Mouse (Mus musculus) kidney, postnatal 0 days (tissue): ENCODE data around the gene Creld1. TPM values are rescaled to one million over a fixed set of nuclear protein-coding genes. Genes with fewer than 3 reads are reported as not detected.
A peak's percentile ranks its signal among the peaks of the same experiment; 100 is the strongest.

Experiments used
- ATAC-seq: fragments of 200-750 bp; cut with Nextera tagmentation; replicated peaks from 2 replicates; pipeline ENCODE4 v1.8.0; 2017; ENCODE audit warnings: low read depth, moderate number of reproducible peaks, moderate TSS enrichment, moderate library complexity; ENCODE audit not compliant: low FRiP score
- DNase-seq: peaks from one replicate; pipeline ENCODE4 v3.0.0-alpha.2; 2016; ENCODE audit warnings: low spot score
- H3K27ac ChIP-seq: fragments of 300-500 bp; sonication (generic); 2 replicates; pipeline ENCODE4 v1.5.1; 2014; ENCODE audit warnings: mild to moderate bottlenecking
- H3K27me3 ChIP-seq: fragments of 300-500 bp; sonication (generic); 2 replicates; pipeline ENCODE4 v1.6.1; 2014; ENCODE audit warnings: low read length, mixed read lengths; ENCODE audit not compliant: insufficient read depth
- H3K36me3 ChIP-seq: fragments of 300-500 bp; sonication (generic); 2 replicates; pipeline ENCODE4 v1.6.1; 2014; ENCODE audit warnings: low read length, mixed read lengths; ENCODE audit not compliant: insufficient read depth
- H3K4me1 ChIP-seq: fragments of 300-500 bp; sonication (generic); replicated peaks from 2 replicates; pipeline ENCODE4 v1.6.1; 2014; ENCODE audit warnings: antibody characterized with exemption, low read length, mixed read lengths; ENCODE audit not compliant: insufficient read depth
- H3K4me2 ChIP-seq: fragments of 300-500 bp; sonication (generic); 2 replicates; pipeline ENCODE4 v1.6.1; 2014; ENCODE audit warnings: mild to moderate bottlenecking, low read length, moderate library complexity, mixed read lengths
- H3K4me3 ChIP-seq: fragments of 300-500 bp; sonication (generic); replicated peaks from 2 replicates; pipeline ENCODE4 v1.5.1; 2014; ENCODE audit warnings: low read depth, low read length
- H3K9ac ChIP-seq: fragments of 300-500 bp; sonication (generic); 2 replicates; pipeline ENCODE4 v1.6.1; 2014; ENCODE audit warnings: low read depth, low read length
- H3K9me3 ChIP-seq: fragments of 300-500 bp; sonication (generic); replicated peaks from 2 replicates; pipeline ENCODE4 v1.6.1; 2016; ENCODE audit warnings: low read length, inconsistent platforms, mixed read lengths
- CTCF ChIP-seq: IDR thresholded peaks from 2 replicates; pipeline ENCODE4 v1.5.1; 2016; ENCODE audit warnings: antibody characterized with exemption, low read depth, mild to moderate bottlenecking, moderate library complexity
- WGBS: fragments of 180-500 bp; shearing (Covaris S2); extraction: QIAGEN DNeasy Blood & Tissue Kit; methylation state at CpG from one replicate; pipeline ENCODE4 v1.1.7; 2014; 5-methylcytosine and 5-hydroxymethylcytosine counted together
- polyA plus RNA-seq: library from polyadenylated mRNA; unstranded; fragments of >200 nt; fragmentation: Nextera tagmentation; extraction: Ambion mirVana; gene quantifications from 2 replicates; pipeline ENCODE4 v1.2.1, GENCODE M21; 2015

Creld1 gene
- polyA plus RNA-seq, 1 experiment from 2014 or later = 25.7 TPM

DNA sequence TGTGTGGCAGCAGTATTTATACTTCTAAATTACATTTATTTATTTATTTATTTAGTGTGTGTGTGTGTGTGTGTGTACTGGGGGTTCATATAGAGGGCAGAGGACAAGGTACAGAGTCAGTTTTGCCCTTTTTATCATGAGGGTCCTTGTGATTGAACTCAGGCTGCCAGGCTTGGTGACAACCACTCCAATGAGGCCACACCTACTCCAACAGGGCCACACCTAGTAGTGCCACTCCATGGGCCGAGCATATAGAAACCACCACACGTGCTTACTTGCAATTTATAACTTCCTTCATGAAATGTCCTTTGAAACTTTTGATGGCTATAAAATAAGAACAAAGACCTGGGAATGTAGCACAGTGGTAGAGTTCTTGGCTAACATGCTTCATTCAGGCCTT, 9.9 kb upstream of the Creld1 start:
- Histone ChIP-seq H3K9ac (no peak overlapping the region), H3K36me3 (no peaks in the 10 kb centered on the region), H3K4me2 (no peak overlapping the region), H3K27ac (no peak overlapping the region), H3K4me3 (no peak overlapping the region), H3K27me3 (no peaks in the 10 kb centered on the region), H3K4me1 (peaks cover 26% of the 10 kb centered on the region; the same call in 1 of the 2 replicates), H3K9me3 (no peaks in the 10 kb centered on the region)
- no peak for TF ChIP-seq CTCF
- no peak for DNase-seq
- no peak for ATAC-seq
- 56% methylated on average over 2 of the region's 2 CpGs for WGBS

DNA sequence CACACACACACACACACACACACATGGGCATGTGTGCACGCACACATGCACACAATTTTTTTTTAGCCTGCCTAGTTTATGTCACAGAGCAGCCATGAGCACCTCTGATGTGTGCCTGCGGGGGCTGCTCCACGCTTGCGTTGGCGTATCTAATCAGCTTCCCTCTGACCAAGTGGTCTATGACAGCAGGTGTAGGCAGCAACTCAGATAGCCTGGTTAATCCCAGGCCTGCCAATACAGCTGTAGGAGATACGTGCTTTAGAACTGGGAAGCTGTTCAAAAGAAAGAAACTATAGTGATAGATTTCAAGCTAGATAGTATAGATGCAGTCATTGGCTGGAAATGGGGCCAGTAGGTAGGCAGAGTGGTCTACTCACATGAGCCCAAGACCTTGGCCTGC, 9.4 kb upstream of the Creld1 start:
- no peak overlapping the region for H3K9ac ChIP-seq
- TF ChIP-seq CTCF = no peak
- H3K9me3 ChIP-seq = no peaks in the 10 kb centered on the region
- 92% methylated on average over 6 of the region's 6 CpGs for WGBS
- no peaks in the 10 kb centered on the region for H3K27me3 ChIP-seq
- no peak overlapping the region for H3K4me2 ChIP-seq
- no peak overlapping the region for H3K4me3 ChIP-seq
- no peaks in the 10 kb centered on the region for H3K36me3 ChIP-seq
- H3K4me1 ChIP-seq = peaks cover 25% of the 10 kb centered on the region; the same call in 1 of the 2 replicates
- H3K27ac ChIP-seq = no peak overlapping the region
- ATAC-seq (no peak), DNase-seq (no peak)

DNA sequence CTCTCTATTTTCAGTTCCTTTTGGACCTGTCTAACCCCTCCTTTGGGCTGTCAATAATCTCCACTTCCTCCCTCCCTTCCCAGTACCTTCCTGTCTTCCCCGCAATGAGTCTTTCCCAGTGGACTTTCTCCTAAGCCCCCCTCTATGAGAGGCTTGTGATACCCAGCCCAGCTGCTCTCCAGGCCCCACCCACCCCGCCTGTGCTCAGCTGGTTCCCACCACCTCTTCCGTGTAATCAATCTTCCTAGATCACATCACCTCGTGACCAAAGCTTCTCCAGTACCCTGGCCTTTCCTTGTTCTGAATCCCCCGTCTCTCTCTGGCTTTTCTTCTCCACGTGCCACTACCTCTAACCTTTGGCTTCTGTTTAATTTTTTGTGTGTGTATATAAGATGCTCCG, 5.7 kb upstream of the Creld1 start:
- H3K4me3 ChIP-seq = no peak overlapping the region
- DNase-seq (no peak), ATAC-seq (no peak)
- no peaks in the 10 kb centered on the region for H3K27me3 ChIP-seq
- TF ChIP-seq CTCF = no peak
- peaks cover 9% of the 10 kb centered on the region; the same call in 1 of the 2 replicates for H3K4me1 ChIP-seq
- WGBS = 30% methylated on average over 7 of the region's 7 CpGs
- H3K27ac ChIP-seq = no peak overlapping the region
- no peak overlapping the region for H3K4me2 ChIP-seq
- no peak overlapping the region for H3K9ac ChIP-seq
- H3K36me3 ChIP-seq = no peaks in the 10 kb centered on the region
- H3K9me3 ChIP-seq = no peaks in the 10 kb centered on the region

DNA sequence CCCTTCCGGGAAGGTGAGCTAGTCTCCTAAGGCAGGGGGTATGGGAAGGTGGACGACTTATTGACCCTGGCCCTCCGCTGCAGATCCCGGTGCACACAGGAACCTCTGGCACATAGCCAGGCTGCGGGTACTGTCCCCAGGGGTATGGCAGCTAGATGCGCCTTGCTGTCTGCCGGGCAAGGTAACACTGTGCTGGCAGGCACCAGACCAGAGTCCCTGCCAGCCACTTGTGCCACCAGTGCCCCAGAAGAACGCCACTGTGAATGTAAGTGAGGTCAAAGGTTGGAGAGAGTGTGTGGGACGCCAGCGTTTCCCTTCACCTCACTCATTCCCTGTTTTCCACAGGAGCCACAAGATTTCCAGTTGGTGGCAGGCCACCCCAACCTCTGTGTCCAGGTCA, 4.2 kb upstream of the Creld1 start:
- no peak for TF ChIP-seq CTCF
- H3K27me3 ChIP-seq = no peaks in the 10 kb centered on the region
- no peaks in the 10 kb centered on the region for H3K9me3 ChIP-seq
- DNase-seq (no peak), ATAC-seq (no peak)
- H3K4me1 ChIP-seq = peaks cover 8% of the 10 kb centered on the region
- no peak overlapping the region for H3K9ac ChIP-seq
- no peak overlapping the region for H3K4me3 ChIP-seq
- no peak overlapping the region for H3K27ac ChIP-seq
- no peak overlapping the region for H3K4me2 ChIP-seq
- 74% methylated on average over 10 of the region's 10 CpGs for WGBS
- H3K36me3 ChIP-seq = no peaks in the 10 kb centered on the region

DNA sequence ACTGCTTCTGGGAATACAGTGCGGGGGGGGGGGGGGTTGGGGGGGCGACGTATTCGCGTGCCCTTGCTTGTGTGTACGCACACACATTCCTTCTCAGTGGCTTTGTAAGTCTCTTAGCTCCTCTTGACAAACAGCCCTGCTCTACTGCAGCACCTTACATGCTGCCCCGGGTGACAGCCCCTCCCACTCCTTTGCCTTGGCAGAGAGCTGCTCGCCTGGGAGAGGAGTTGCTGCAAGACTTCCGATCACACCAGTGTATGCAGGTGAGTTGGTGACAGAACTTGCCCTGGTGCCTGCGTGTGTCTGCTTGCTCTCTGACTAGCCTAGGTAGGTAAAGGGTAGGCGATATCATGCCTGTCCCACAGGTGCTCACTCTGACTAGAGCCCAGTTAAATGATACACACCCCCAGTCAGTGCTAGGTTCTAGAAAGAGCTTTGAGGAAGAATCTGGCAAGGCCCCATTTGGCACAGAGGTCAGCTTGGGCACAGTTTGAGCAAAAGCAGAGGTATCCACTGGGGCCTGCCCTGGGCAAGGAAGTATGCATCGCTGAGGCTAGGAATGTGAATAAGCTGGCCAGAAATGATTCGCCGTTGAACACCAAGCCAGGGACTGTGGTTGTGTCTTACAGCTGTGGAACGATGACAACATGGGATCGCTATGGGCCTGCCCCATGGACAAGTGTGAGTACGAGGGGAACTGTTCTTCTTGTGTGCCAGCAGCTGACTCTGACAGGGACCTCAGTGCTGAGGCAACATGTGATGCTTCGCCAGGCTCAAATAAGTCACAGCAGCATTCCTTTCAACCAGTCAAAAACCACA, 2.3 kb upstream of the Creld1 start:
- WGBS = 57% methylated on average over 18 of the region's 18 CpGs
- Histone ChIP-seq H3K9ac (no peak overlapping the region), H3K9me3 (no peaks in the 10 kb centered on the region), H3K27me3 (no peaks in the 10 kb centered on the region), H3K27ac (no peak overlapping the region), H3K4me3 (no peak overlapping the region), H3K36me3 (no peaks in the 10 kb centered on the region), H3K4me1 (peaks cover 11% of the 10 kb centered on the region), H3K4me2 (no peak overlapping the region)
- TF ChIP-seq CTCF = no peak
- DNase-seq = peak; percentile 3
- ATAC-seq = no peak

DNA sequence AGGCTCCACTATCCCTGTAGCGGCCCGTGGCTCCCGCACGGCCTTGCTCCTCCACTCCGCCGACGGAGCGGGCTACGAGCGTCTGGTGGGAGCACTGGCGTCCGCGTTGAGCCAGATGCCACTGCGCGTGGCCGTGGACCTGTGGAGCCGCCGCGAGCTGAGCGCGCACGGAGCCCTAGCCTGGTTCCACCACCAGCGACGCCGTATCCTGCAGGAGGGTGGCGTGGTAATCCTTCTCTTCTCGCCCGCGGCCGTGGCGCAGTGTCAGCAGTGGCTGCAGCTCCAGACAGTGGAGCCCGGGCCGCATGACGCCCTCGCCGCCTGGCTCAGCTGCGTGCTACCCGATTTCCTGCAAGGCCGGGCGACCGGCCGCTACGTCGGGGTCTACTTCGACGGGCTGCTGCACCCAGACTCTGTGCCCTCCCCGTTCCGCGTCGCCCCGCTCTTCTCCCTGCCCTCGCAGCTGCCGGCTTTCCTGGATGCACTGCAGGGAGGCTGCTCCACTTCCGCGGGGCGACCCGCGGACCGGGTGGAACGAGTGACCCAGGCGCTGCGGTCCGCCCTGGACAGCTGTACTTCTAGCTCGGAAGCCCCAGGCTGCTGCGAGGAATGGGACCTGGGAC, 509 bp upstream of the Creld1 start:
- peak overlapping the region; percentile 43 for H3K9ac ChIP-seq
- WGBS = 2% methylated on average over 65 of the region's 65 CpGs
- no peak for DNase-seq
- peak overlapping the region; percentile 55 for H3K27ac ChIP-seq
- ATAC-seq = peak; percentile 44
- H3K4me2 ChIP-seq = peak overlapping the region; percentile 72
- no peaks in the 10 kb centered on the region for H3K36me3 ChIP-seq
- H3K9me3 ChIP-seq = no peaks in the 10 kb centered on the region
- peak overlapping the region; percentile 47 for H3K4me3 ChIP-seq
- TF ChIP-seq CTCF = no peak
- H3K27me3 ChIP-seq = no peaks in the 10 kb centered on the region
- peaks cover 11% of the 10 kb centered on the region for H3K4me1 ChIP-seq
